Mouse (Mus musculus): ENCODE results near the gene Surf6. TPM values are rescaled to one million over a fixed set of nuclear protein-coding genes. Genes with fewer than 3 reads are reported as not detected.

The Surf6 gene
- polyA plus RNA-seq (2012; rRNA removed; ENCODE audit: low replicate concordance) = 9.7 and 14.1 TPM in 2 replicates

DNA sequence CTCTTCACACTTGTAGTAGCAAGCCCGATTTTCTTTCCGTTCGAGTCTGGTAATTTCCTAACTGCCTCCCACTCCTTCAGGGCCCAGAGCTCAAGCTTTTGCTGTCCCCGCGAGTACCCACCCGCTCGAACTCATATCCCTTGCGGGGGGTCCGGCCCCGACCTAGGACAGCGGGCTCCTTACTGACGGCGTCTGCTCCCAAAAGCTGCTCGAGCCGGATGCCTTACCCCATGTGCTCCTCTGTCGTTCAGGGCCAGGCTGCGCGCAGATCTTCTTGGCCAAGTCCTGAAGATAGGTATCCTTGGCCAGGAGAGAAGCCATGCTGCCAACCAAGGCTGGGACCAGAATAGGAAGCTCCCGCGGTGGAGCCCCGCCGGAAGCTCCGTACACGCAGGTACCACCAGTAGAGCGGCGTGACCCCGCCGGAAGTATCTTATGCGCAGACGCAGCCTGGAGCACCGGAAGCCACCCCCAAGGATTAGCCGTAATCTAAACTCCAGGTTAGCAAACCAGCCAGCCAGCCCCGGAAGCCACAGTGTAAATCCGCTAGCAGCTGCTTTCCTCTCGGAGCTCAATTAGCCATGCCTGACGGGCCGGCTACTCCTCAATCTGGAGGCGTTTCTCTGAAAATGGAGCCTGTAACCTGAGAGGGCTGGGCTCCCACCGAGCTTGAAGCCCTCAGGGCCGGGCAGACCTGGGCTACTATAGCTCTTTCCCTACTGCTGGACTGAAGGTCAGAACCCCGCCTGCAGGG lies at the start of gene Surf6:
Surf6 (minus strand) TSS at position 413 of the 754 bp plus-strand sequence.

DNA sequence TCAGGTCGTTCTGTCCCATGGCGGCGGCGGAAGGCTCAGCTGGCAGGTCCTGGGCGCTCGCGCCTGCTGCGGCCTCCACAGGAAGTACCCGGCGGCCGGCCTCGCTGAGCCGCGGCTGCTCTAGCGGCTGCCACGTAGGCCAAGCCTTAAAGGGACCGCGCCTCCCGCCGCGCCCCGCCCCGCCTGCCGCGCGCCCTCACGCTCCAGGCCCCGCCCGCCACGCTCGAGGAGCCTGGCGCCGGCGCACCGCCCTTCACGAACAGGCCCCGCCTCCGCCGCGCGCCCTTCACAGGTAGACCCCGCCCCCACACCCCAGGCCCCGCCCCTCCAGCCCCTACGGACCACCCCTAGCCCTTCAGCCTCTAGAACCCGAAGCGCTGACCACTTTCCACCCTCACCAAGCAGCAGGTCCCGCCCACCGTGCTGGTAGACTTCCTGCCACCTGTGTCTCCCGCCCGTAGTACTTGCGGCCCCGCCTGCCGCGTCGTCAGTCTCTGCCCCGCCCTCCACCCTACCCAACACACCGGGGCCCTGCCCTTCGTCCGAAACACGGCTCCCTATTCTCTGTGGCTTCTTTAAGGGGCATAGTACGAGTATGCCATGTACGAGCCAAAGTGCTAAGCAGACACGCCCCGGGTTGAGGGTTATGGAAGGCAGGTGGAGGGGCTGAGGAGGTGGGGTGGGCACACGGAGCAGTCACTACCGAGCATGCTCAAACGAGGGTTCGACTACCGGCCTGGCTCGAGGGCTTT lies 30.8 kb upstream of the Surf6 start, which contains the start of the genes Surf4 and Stkld1:
Surf4 (minus strand) TSS at position 625 of the 752 bp plus-strand sequence.
Stkld1 (plus strand) TSS at position 744 of the 752 bp plus-strand sequence.

DNA sequence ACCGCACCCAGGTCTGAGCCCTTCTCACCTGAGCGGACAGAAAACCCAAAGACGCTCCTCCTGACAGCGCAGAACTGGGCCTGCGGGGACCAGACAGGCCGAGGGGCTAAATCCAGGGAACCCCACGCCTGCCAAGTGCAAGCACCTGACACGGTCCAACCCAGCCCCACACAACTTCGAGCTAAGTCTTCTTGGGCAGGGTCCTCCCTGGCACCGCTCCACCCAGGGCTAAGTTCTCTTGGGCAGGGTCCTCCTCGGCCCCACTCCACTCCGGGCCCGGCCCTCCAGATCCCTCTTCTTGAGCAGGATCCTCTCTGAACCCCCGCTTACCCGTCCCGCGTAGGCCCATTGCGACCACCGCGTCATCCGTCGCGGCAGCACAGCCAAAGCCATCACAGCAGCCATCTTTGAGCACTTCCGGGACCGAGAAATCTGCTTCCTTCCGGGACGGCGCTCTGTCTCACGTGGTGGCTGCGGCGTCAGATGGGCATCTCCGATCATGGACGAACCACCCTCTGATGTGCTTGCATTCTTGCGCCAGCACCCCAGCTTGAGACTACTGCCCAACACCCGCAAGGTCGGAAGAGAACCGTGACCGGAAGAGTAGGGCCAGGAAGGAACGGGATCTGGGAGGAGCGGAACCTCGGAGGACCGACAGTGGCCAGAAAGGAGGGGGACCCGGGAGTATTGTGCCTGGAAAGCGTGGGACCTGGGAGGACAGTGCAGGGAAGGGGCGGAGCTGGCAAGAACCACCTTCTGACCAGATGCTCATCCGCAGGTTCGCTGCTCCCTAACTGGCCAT lies 13.4 kb upstream of the Surf6 start, which contains the start of the genes Surf2 and Surf1:
Surf2 (plus strand) TSS at position 441 of the 802 bp plus-strand sequence.
Surf1 (minus strand) TSS at position 604 of the 802 bp plus-strand sequence.

DNA sequence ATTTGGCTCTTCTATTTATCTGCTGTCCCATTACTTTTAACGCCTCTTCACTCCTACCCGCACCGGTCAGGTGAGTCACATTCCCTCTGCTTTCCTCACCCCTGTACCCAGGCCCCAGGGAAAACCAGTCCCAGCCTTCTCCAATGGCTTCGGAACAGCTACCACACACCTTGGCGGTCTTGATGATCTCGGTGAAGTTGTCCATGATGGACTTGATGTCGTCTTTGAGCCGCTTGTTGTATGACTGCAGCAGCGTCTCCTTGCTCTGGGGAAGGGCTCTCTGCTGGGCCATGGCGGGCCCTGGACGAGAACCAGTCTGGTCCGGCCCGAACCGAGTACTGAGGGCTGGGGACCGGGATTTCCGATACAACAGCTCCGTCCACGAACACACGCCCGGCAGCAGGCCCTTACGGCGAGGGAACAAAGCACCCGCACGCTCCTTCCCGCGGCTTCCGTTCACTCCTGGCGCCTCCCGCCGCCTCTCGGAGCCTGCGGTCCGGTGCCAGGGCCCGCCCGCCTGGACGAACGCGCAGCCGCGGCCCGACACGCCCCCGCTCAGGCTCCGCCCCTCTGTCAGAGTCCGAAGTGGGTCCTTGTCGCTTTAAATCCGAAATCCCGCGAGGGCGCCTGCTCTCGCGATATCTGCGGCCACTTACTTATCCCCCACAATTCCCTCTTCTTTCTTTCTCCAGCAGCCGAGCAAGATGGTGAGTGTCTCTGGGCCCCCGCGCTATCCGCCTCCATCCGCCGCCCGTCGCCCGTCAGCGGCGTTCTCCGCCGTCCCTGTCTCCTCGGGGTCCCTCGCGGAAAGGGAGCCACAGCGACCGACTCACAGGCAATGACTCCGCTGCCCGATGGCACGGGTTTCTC lies 7.7 kb upstream of the Surf6 start, which contains the start of the genes Med22 and Rpl7a:
Med22 (minus strand) TSS at position 554 of the 870 bp plus-strand sequence.
Rpl7a (plus strand) TSS at position 641 of the 870 bp plus-strand sequence.

DNA sequence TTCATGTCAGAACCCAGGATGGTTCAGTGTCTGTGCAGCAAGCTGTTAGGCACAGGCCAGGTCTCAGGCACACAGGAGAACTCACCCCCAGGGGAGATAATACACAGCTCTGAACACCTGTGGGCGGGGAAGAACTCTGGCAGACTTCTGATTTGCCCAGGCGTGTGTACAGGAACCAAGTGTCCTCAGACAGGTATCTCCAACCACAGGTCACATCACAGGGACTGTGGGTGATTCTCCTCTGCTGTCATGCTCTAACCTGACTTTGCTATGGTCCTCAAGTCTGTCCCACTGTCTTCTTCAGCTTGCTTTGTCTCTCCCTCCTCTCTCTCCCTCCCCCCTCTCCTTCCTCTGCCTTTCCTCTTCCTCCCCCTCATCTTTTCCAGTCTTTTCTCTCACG lies 37.8 kb downstream of the Surf6 start, which contains the start of gene Abo:
Abo (minus strand) TSS at position 101 of the 400 bp plus-strand sequence.

Other genes with a start within 250 kb of the Surf6 start
- 0.66 and 1.3 TPM in 2 replicates for gene Lcn4, start 231.6 kb downstream of the Surf6 start, polyA plus RNA-seq (2012; rRNA removed; ENCODE audit: low replicate concordance)
- gene Abo, start 37.9 kb downstream of the Surf6 start, polyA plus RNA-seq (2012; rRNA removed; ENCODE audit: low replicate concordance) = not detected in 2 replicates
- gene Med22, start 7.8 kb upstream of the Surf6 start, polyA plus RNA-seq (2012; rRNA removed; ENCODE audit: low replicate concordance) = 39.9 and 41.8 TPM in 2 replicates
- gene Rpl7a, start 7.9 kb upstream of the Surf6 start, polyA plus RNA-seq (2012; rRNA removed; ENCODE audit: low replicate concordance) = 493 and 569 TPM in 2 replicates
- gene Surf2, start 13.5 kb upstream of the Surf6 start, polyA plus RNA-seq (2012; rRNA removed; ENCODE audit: low replicate concordance) = 22.2 and 22.8 TPM in 2 replicates
- gene Surf1, start 13.7 kb upstream of the Surf6 start, polyA plus RNA-seq (2012; rRNA removed; ENCODE audit: low replicate concordance) = 52.0 and 56.9 TPM in 2 replicates
- 301 and 334 TPM in 2 replicates for gene Surf4, start 31.0 kb upstream of the Surf6 start, polyA plus RNA-seq (2012; rRNA removed; ENCODE audit: low replicate concordance)
- 0.29 and 0.43 TPM in 2 replicates for gene Stkld1, start 31.2 kb upstream of the Surf6 start, polyA plus RNA-seq (2012; rRNA removed; ENCODE audit: low replicate concordance)
- 16.2 and 25.7 TPM in 2 replicates for gene Rexo4, start 61.5 kb upstream of the Surf6 start, polyA plus RNA-seq (2012; rRNA removed; ENCODE audit: low replicate concordance)
- 0.86 and 1.8 TPM in 2 replicates for gene Adamts13, start 70.5 kb upstream of the Surf6 start, polyA plus RNA-seq (2012; rRNA removed; ENCODE audit: low replicate concordance)
- 42.6 and 58.6 TPM in 2 replicates for gene Cacfd1, start 107.0 kb upstream of the Surf6 start, polyA plus RNA-seq (2012; rRNA removed; ENCODE audit: low replicate concordance)
- 9.5 and 16.0 TPM in 2 replicates for gene Slc2a6, start 125.1 kb upstream of the Surf6 start, polyA plus RNA-seq (2012; rRNA removed; ENCODE audit: low replicate concordance)
- gene Mymk, start 169.3 kb upstream of the Surf6 start, polyA plus RNA-seq (2012; rRNA removed; ENCODE audit: low replicate concordance) = 0.16 and 0.72 TPM in 2 replicates
- 1.3 and 2.5 TPM in 2 replicates for gene Adamtsl2, start 176.5 kb upstream of the Surf6 start, polyA plus RNA-seq (2012; rRNA removed; ENCODE audit: low replicate concordance)
- 0.12 and 0.14 TPM in 2 replicates for gene Fam163b, start 239.6 kb upstream of the Surf6 start, polyA plus RNA-seq (2012; rRNA removed; ENCODE audit: low replicate concordance)

All from mammary gland, adult 2 months (tissue).